Mouse (Mus musculus) frontal cortex, postnatal 14 days (tissue): ENCODE results near the gene Gm21885.

ENCODE experiments used
- DNase-seq, 2 experiments: peaks; one replicate each; pipeline ENCODE4 v3.0.0; 2022; ENCODE audit warnings: low spot score in 2 of 2

Gene Gm21885

DNA sequence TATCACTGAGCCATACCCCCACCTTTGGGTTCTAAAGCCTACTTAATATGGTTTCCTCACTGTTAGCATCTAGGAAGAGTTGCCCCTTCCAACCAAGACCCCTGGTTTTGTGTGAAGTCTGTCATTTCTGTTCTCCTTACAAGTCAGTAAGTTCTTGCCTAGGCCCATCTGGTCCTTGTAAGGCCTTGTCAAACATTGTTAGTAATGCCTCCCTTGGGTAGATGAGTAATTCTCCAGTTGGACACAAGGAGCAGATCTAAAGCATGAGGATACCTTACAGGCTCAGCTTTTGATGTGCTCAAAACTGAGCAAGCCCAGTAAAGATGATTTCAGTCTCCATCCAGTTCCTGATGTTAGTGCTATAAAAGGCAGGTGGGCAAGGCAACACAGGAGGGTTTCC lies 12.9 kb upstream of the Gm21885 start:
- DNase-seq: no peak

DNA sequence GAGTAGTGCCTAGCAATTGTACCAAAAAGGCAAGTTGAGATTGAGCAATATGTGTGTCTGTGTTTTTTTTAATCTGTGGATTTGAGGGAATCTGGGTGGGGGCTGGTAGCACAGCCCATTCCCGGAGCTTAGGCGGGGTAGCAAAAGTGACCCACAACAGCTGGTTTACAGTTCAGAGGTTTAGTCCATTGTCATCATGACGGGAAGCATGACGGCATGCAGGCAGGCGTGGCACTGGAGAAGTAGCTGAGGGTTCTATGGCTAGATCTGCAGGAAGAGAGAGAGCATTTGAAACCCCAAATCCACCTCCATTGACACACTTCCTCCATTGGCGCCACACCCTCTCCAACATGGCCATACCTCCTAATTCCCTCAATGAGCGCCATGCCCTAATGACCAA lies 11.8 kb upstream of the Gm21885 start:
- DNase-seq: no peak

DNA sequence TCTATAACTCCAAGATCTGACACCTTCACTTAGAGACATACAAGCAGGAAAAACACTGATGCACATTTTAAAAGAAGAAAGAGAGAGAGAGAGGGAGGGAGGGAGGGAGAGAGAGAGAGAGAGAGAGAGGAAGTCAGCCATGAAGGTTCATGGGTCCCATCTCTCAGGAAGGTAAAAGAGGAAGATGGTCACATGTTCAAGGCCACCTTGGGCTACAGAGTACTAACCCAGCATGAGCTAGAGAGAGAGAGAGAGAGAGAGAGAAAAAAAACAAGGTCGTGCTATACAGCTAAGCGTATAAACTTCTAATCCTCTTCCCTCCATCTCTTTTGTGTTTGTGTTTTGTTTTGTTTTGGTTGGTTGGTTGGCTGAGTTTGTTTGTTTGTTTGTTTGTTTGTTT lies 10.7 kb upstream of the Gm21885 start:
- no peak for DNase-seq

DNA sequence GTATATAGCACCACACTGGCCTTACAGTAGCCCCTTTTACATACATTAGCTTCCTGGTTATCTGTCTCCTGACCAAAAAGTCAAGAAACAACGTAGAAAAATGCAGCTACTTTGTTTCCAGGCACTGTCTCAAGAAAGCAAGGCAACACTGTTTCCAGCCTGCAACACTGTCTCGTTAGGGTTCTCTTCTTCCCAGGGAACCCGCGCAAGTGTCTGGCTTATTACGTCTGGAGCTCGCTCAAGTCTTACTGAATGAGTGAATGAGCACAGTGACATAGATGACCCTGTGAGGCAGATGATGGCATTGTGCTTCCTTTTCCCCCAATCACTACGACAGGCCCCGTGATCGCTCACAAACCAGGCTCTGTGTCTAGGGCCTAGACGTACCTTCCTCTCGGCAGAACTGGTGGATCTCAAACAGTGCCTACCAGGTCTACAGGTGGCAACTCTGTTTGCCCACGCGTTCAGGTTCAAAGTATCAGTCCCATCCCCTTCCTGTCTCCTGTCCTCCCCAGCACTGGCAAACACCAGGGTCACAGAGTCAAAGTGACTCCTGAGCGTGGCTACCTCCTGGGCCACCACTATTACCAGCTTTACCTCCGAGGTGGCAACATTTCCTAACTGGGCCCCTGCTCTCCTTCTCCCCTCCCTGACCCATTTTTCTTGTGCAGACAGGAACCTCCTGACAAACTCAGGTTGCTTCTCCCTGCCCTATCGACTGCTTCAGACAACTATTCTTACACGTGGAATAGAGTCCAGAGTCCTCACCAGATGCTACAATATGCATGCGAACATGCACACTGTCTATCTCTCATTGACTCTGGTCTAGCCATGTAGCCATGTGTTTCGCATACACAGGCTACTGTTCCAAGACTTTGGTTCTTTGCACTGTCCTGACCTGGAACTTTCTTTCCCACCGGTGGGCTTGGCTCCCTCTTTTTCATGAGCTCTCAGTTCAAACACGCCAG lies 8.4 kb upstream of the Gm21885 start:
- no peak for DNase-seq

DNA sequence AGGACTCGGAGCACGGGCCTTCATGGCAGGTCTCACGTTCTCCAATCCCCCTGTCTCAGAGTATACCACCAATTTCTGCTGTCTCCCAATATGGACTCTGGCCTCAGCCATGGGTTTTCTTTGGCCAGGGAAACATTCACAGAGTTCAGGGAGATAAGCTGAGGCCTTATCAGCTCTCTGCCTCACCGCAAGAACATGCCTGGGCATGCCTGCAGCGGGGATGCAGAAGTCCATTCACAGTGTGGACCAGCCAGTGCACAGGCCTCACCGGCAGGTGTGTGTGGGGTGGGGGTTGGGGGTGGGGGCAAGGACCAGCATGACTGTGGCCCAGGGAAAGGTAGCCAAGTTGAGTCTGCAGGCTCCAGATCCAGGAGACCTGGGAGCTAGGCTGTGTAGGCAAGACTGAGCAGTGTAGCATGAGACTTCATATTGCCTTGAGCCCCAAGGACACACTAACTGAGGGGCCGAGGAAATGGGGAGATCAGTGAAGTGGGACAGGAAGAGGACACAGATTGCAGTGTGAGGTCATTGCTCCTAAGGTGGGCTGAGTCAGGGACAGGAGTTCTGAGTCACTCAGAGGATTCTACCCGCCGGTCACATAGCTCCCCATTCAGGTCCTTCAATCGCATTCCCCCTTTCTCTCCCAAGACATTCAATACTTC lies 7.3 kb upstream of the Gm21885 start:
- no peak for DNase-seq

- DNase-seq: no peak
These were observed 6.4 kb upstream of the Gm21885 start for GRCm38 (mm10) chr11:94275226-94275625.

- no peak for DNase-seq
These were observed 6.0 kb upstream of the Gm21885 start for GRCm38 (mm10) chr11:94275686-94276085.

DNA sequence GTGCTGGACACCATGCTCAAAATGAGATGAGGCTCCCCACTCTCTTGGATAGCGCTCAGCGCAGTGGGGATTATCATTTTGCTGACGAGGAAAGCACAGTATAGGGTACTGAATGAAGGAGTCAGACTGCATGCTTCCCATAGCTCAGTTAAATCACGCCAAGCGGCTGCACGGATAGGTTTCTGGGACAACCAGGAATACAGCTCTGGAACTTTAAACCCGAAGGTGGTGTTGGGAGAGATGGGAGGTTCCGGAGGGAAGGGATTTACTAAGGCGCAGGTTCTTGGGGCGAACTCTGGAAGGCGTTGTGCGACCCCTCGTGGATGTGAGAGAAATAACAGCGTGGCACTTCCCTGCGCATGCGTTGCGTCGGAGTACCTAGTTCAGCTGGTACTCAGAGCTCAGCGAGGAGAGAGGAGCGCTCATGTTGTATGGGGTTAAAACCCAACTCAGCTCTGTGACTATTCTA lies 4.8 kb upstream of the Gm21885 start:
- DNase-seq: peak; percentile 85 to 88

- DNase-seq: no peak
These were observed 618 bp downstream of the Gm21885 start for GRCm38 (mm10) chr11:94282291-94282690.

- DNase-seq: no peak
These were observed 1.9 kb downstream of the Gm21885 start for GRCm38 (mm10) chr11:94283536-94284099.

GRCm38 (mm10) chr11:94285886-94286574 lies 4.4 kb downstream of the Gm21885 start:
- DNase-seq: no peak

- no peak for DNase-seq
These were observed 5.4 kb downstream of the Gm21885 start for GRCm38 (mm10) chr11:94287105-94287504.

DNA sequence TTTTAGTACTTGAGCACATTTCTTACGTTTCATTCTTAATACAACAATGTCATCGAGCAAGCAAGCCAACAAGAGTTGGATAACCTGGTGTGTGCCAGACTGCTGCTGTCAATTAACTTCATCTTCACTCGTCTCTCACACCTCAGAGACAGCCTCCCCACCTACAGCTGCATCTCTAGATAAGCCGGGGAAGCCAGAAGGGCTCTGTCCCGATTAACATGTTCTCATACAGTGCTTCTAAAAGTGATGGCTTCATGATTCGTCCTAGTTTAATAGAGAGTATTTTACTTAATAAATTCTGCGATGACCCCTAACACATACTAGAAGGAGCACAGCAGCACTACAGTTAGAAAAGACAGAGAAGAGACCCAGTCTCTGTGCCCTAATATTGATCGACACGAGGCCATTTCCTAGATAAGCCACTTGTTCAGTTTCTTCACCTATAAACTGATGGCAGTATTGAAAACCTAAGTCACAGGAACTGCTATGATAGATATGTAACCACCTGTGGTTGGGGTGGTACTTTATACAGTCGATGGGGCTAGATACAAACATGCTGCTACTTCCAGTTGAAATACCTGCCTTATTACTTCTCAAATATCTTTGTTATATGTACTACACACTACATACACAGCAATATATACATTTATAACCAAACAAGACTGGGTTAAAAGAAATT lies 8.5 kb downstream of the Gm21885 start:
- no peak for DNase-seq

GRCm38 (mm10) chr11:94294996-94295845 lies 13.5 kb downstream of the Gm21885 start:
- DNase-seq: no peak

- DNase-seq: no peak
These were observed 31.1 kb downstream of the Gm21885 start for GRCm38 (mm10) chr11:94312733-94313132.

DNA sequence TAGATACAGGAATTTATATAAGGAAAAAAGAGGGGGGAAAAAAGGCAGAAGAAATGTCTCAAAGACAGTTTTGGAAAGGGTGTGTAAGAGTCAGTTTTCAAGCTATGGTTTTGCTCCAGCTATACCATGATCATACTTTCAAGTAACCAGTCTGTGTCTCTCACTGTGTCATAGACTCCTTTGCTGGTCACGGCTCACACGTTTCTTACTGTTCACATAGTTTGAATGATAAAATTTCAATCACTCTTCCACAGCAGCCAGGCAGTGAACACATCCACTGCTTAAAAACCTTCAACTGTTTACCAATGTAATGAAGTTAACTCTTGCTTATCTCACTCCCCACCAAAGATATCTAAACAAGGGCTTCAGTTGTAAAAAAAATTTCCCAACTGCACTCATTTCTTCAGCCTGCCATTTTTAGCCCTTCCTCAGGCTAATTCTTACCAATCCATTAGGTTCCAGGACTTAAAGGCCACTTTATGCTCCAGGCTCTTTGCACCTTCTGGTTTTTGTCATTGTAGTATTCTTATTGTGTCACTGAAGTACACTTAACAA lies 32.5 kb downstream of the Gm21885 start:
- no peak for DNase-seq

GRCm38 (mm10) chr11:94315308-94315707 lies 33.6 kb downstream of the Gm21885 start:
- no peak for DNase-seq

DNA sequence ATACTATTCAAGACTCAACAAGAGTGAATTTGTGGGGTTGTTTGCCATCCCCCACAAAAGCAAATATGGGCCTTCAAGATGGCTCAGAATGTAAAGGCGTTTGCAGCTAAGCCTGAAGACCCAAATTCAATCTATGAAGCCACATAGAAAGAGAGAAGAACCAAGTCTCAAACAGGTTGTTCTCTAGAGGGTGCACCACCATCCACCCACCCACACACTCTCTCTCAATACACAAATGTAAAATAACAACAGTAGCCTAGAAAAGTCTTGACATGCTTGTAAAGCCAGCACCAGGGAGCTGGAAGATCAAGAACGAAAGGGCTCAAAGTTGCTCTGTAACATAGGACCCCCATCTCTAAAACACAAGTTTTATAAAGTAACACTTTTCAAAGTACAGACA lies 34.9 kb downstream of the Gm21885 start:
- DNase-seq: no peak

GRCm38 (mm10) chr11:94317014-94317413 lies 35.3 kb downstream of the Gm21885 start:
- no peak for DNase-seq

DNA sequence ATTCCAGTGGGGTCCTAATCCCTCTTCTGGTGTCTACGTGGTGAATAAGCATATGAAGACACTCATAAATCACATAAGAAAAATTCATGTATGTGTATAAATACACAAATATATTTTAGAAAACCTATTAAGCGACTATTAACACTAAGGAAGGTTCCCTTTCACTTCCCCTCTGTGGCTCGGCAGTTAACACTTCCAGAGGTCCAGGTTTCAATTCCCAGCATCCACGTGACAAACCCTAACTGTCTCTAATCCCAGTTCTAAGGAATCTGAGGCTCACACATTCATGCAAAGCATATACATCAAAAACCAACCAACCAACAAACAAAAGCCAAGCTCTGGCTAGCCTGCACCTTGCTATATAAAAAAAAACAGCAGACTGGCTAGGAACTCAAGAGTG lies 35.8 kb downstream of the Gm21885 start:
- no peak for DNase-seq
